Mouse (Mus musculus) liver, adult 2 months (tissue): Measurements from ENCODE around the gene Sox5.

ENCODE experiments used
- CTCF ChIP-seq: fragments of 200-500 bp; IDR thresholded peaks from 2 replicates; pipeline ENCODE4 v1.5.1; 2011; ENCODE audit warnings: low read depth, low read length, control low read depth
- POLR2A ChIP-seq: fragments of 200-500 bp; IDR thresholded peaks from 2 replicates; pipeline ENCODE4 v1.6.1; 2011; ENCODE audit warnings: low read length, control low read depth; ENCODE audit not compliant: insufficient read depth; ENCODE audit errors: extremely low read depth

DNA sequence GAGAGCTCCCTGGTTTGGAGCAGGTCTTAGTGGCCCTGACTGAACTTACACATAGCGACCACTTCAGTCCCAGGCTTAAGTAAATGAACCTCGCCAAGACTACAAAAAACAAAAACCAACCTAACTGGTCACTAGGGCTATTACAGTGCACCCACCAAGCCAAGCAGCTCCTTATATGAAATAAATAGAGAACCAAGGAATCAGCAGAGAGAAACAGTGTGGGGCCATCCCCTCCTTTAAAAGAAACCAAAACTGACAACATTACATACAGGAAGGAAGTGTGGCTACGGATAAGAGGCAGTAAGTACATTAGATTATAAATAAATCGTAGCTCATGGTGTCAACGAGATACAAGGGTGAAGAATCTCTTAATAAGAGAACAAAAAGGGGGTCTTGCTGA is 516.0 kb downstream of the Sox5 start:
- TF ChIP-seq CTCF (no peak), POLR2A (no peak)
